Mouse (Mus musculus): Measurements from ENCODE around the gene Eln. TPM values are rescaled to one million over a fixed set of nuclear protein-coding genes. Genes with fewer than 3 reads are reported as not detected.

Eln gene
- total and polyA plus RNA-seq, 3 experiments: not detected

GRCm38 (mm10) chr5:134763326-134763725 is 16.2 kb upstream of the Eln start:
- TF ChIP-seq NRF1 (IDR thresholded peaks at IDR 0.05; ENCODE audit: low read depth, low read length): no peak
- TF ChIP-seq POLR2AphosphoS2 (IDR thresholded peaks at IDR 0.05; ENCODE audit: low read depth, low read length): no peak
- no peak for TF ChIP-seq USF2 (conservative IDR thresholded peaks at IDR 0.05; ENCODE audit: low read depth, low read length)
- TF ChIP-seq ZC3H11A (IDR thresholded peaks at IDR 0.05; ENCODE audit: low read depth, low read length): no peak
- no peak for TF ChIP-seq SIN3A (IDR thresholded peaks at IDR 0.05; ENCODE audit: low read length)
- TF ChIP-seq RCOR1 (conservative IDR thresholded peaks at IDR 0.05; ENCODE audit: low read depth, low read length): no peak
- TF ChIP-seq PAX5 (IDR thresholded peaks at IDR 0.05; ENCODE audit: low read length): no peak
- TF ChIP-seq ETS1 (conservative IDR thresholded peaks at IDR 0.05; ENCODE audit: low read depth, low read length): no peak
- no peak for TF ChIP-seq ZNF384 (IDR thresholded peaks at IDR 0.05; ENCODE audit: low read depth, low read length)
- TF ChIP-seq MAX (IDR thresholded peaks at IDR 0.05; ENCODE audit: low read length): no peak
- no peak for TF ChIP-seq CTCF (conservative IDR thresholded peaks at IDR 0.05 in 1 of 2, IDR thresholded peaks at IDR 0.05 in 1 of 2; ENCODE audit: low read depth in 2 of 2, low read length in 2 of 2)
- no peak for TF ChIP-seq E2F4 (IDR thresholded peaks at IDR 0.05; ENCODE audit: insufficient replicate concordance, low read depth, low read length)
- TF ChIP-seq HCFC1 (IDR thresholded peaks at IDR 0.05; ENCODE audit: low read depth, low read length): no peak
- TF ChIP-seq ELF1 (IDR thresholded peaks at IDR 0.05; ENCODE audit: low read depth, low read length): no peak
- no peak for TF ChIP-seq MAZ (IDR thresholded peaks at IDR 0.05; ENCODE audit: low read depth, low read length)
- Histone ChIP-seq H3K27ac (ENCODE audit: insufficient read depth, low read depth) (no peak overlapping the region), H3K4me3 (replicated peaks in 1 of 3; ENCODE audit: low read depth in 2 of 3, low read length in 2 of 3, poor library complexity in 1 of 3) (no peak overlapping the region), H3K9ac (ENCODE audit: insufficient read depth, low read depth) (no peak overlapping the region), H3K9me3 (replicated peaks; ENCODE audit: low read length) (no peaks in the 10 kb centered on the region), H3K4me2 (ENCODE audit: insufficient read depth, low read depth, poor library complexity, severe bottlenecking) (no peak overlapping the region), H3K36me3 (replicated peaks in 1 of 2; ENCODE audit: control insufficient read depth in 1 of 2, insufficient read depth in 1 of 2, low read length in 1 of 2) (no peaks in the 10 kb centered on the region), H3K4me1 (ENCODE audit: control insufficient read depth in 1 of 2, insufficient read depth in 2 of 2) (peaks cover 0 to 3% of the 10 kb centered on the region in 2 experiments; a peak in 2 of 4 replicates), H3K27me3 (replicated peaks) (peaks cover 84% of the 10 kb centered on the region), H3K79me2 (replicated peaks; ENCODE audit: control insufficient read depth, extremely low read depth, insufficient read depth, poor library complexity, severe bottlenecking) (no peaks in the 10 kb centered on the region)
- dilution Hi-C loops (cut with MboI; ENCODE audit: extremely low pct_ligation_motif_present, extremely low pct_unique_long_range_greater_than_20kb, low sequenced_read_pairs) (no loop called here), in situ Hi-C loops (cut with MboI; ENCODE audit: low pct_ligation_motif_present, low pct_unique_long_range_greater_than_20kb, low sequenced_read_pairs) (no loop called here)
- DNase-seq (ENCODE audit: extremely low read depth): no peak

- no peak overlapping the region for H3K4me2 ChIP-seq (ENCODE audit: insufficient read depth, low read depth, poor library complexity, severe bottlenecking)
- no peak overlapping the region for H3K9ac ChIP-seq (ENCODE audit: insufficient read depth, low read depth)
- dilution Hi-C loops (cut with MboI; ENCODE audit: extremely low pct_ligation_motif_present, extremely low pct_unique_long_range_greater_than_20kb, low sequenced_read_pairs) (no loop called here), in situ Hi-C loops (cut with MboI; ENCODE audit: low pct_ligation_motif_present, low pct_unique_long_range_greater_than_20kb, low sequenced_read_pairs) (no loop called here)
- H3K27ac ChIP-seq (ENCODE audit: insufficient read depth, low read depth): no peak overlapping the region
- no peak overlapping the region for H3K4me3 ChIP-seq (replicated peaks in 1 of 3; ENCODE audit: low read depth in 2 of 3, low read length in 2 of 3, poor library complexity in 1 of 3)
- peaks cover 0 to 3% of the 10 kb centered on the region in 2 experiments; a peak in 2 of 4 replicates for H3K4me1 ChIP-seq (ENCODE audit: control insufficient read depth in 1 of 2, insufficient read depth in 2 of 2)
- H3K36me3 ChIP-seq (replicated peaks in 1 of 2; ENCODE audit: control insufficient read depth in 1 of 2, insufficient read depth in 1 of 2, low read length in 1 of 2): no peaks in the 10 kb centered on the region
- TF ChIP-seq ETS1 (conservative IDR thresholded peaks at IDR 0.05; ENCODE audit: low read depth, low read length) (no peak), MAFK (IDR thresholded peaks at IDR 0.05; ENCODE audit: insufficient replicate concordance, low read length) (no peak)
- DNase-seq (ENCODE audit: extremely low read depth): no peak
- H3K27me3 ChIP-seq (replicated peaks): peaks cover 79% of the 10 kb centered on the region
- no peaks in the 10 kb centered on the region for H3K9me3 ChIP-seq (replicated peaks; ENCODE audit: low read length)
- H3K79me2 ChIP-seq (replicated peaks; ENCODE audit: control insufficient read depth, extremely low read depth, insufficient read depth, poor library complexity, severe bottlenecking): no peaks in the 10 kb centered on the region
Measured at GRCm38 (mm10) chr5:134761409-134762124, 14.4 kb upstream of the Eln start.

Measured in CH12.LX (cell line).